Mouse (Mus musculus) splenic B cell, adult 2 months (primary cell): ENCODE results near the gene Slc38a10.

Experiments
- DNase-seq: peaks from one replicate; pipeline ENCODE4 v3.0.0-alpha.2; 2011; ENCODE audit warnings: low read depth, low spot score
- H3K27me3 ChIP-seq: 2 replicates; pipeline ENCODE4 v1.6.1; 2012; ENCODE audit warnings: mild to moderate bottlenecking, low read length, moderate library complexity, mixed read lengths; ENCODE audit not compliant: control insufficient read depth, poor library complexity, insufficient read depth, severe bottlenecking
- H3K36me3 ChIP-seq: 2 replicates; pipeline ENCODE4 v1.6.1; 2012; ENCODE audit warnings: mild to moderate bottlenecking, low read length, moderate library complexity, mixed read lengths; ENCODE audit not compliant: control insufficient read depth, poor library complexity, insufficient read depth, severe bottlenecking

The Slc38a10 gene

DNA sequence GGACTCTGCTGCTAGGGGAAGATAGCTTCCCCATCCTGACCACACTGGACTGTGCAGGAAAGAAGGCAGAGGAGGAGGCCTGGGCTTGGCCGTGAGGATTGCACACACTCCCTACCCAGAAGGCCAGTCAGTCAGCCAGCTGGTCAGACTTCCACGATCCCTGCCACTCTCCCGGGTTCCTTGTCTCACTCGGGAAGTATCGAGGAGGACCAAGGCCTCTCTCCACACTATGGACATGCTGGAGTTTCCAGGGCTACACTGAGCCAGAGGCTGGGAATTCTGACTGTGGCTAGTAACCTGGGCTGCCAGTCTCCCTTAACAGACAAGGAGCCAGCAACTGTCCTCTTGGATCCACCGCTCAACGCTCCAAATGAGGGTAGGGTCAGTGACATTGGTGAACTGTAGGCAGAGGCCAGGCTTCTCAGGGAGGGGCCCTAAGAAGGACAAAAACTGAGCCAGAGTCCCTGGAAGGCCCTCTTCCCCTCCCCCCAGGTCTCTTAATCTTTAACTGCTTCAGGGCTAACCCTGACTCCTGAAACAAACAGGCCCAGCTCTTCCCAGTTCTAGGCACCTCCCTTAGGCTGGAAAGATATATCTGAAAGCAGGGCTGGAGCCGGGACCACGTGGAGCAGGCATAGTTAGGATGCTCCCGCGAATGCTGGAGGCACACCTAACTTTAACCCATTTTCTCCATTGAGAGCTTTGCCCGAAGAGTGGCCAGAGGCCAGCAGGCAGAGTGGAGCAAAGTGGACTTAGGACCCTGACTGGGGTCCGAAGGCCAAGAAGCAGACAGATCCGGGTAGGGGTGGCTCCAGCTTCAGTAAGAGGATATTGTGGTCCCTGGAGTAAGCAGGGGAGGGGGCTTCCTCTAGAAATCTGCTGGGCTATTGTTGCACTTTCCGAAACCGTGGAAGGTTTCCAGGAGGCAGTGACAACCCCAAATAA lies 33.5 kb upstream of the Slc38a10 start:
- Histone ChIP-seq H3K27me3 (peaks cover 7% of the 10 kb centered on the region), H3K36me3 (no peaks in the 10 kb centered on the region)
- DNase-seq = no peak

DNA sequence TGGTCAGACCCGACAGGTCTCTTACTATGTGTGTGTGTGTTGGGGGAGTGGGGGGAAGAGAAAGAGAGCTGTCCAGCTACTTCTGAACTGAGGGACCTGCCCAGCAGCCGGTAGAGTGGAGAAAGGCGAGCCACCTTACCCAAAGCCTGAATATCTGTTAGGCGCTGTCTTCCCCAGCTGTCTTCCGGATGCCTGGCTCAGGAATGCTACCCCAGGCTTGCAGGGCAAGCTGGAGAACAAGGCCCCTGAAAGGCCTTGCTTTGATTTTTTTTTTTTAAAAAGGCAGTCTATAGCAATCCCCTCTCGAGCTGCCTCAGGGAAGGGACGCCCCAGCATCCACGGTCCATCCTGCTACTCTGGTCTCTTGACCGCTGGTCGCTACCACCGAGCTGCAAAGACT lies 32.6 kb upstream of the Slc38a10 start:
- Histone ChIP-seq H3K36me3 (no peaks in the 10 kb centered on the region), H3K27me3 (peaks cover 5% of the 10 kb centered on the region)
- DNase-seq = no peak

DNA sequence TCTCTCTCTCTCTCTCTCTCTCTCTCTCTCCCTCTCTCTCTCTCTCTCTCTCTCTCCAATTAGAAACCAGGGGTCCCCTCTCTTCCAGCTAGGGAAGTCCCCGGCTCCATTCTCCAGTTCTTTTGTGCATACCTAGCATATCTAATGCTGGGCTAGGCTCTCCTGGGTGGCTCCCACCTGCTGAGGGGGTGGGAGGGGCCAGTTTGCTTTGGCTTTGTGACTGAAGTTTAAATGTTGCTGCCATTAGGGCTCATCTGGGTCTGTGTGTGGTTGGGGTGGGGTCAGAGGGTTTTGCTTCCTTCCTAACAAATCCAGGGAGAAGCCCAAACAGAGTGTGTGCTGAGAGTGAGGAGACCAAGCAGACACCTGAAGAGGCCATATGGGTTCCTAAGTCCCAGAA lies 32.0 kb upstream of the Slc38a10 start:
- no peak for DNase-seq
- Histone ChIP-seq H3K27me3 (peaks cover 5% of the 10 kb centered on the region), H3K36me3 (no peaks in the 10 kb centered on the region)

DNA sequence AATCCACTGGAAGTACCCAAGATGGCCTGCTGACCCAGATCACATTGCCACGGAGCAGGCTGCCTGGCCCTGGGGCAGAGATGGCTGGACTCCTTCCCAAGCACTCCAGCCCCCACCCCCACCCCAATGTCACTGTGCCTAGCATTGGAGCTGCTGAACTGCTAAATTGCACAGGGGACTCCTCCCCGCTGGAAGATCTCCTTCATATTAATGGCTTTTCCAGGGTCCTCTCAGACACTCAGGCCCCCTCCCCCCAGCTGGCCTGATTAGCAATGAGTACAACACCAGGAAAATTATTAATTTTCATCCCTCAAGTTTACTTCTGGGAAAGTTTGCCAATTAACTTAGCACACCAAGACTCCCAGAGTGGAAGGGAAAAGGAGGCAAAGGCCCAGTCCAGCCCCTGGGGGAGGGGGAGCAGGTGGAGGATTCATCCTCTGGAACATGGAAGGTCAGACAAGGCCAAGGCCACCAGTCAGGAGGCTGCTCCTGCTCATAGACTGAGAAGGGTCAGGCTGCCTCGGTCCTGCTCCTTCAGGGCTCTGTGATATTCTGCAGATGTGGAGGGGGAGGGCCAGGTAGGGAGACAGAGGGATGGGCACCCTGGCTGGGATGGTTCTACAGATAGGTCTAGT lies 31.4 kb upstream of the Slc38a10 start:
- Histone ChIP-seq H3K36me3 (no peaks in the 10 kb centered on the region), H3K27me3 (peaks cover 2% of the 10 kb centered on the region)
- DNase-seq = no peak

DNA sequence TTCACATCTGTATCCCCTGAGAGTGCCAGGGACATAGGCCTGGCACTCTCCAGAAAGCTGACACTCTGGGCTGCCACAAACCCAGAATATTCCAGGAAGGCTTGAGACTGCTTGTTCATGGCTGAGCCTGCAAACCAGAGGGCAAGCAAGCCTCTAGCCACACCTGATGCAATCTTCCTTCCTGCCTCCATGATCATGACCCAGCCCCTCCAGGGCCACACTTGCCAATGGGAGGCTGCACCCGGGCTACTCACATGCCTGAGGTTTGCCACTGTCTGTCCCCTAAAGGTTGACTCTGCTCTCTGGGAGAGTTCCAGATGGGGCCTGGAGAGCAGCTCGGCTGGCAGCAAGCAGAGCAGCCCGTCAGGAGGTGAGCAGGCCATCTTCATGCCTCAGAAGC lies 30.2 kb upstream of the Slc38a10 start:
- H3K36me3 ChIP-seq = no peaks in the 10 kb centered on the region; the same call in 1 of the 2 replicates
- no peaks in the 10 kb centered on the region; the same call in 1 of the 2 replicates for H3K27me3 ChIP-seq
- no peak for DNase-seq

DNA sequence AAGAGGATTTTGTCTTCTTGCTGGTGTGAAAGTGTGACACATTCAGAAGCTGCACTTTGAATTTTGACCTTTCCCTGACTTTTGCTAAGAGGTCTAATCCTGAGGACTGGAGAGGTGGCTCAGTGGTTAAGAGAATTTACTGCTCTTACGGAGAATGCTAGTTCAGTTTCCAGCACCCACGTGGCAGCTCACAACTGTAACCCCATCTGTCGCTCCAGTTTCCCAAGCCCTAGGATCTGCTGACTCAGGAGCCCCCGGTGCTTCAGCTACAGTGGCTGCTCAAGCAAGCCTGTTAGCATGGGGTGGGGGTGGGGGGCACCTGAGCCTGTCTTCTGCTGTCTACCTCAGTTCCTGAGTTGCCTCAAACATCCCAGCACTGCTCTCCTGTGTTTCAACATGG lies 28.2 kb upstream of the Slc38a10 start:
- no peak for DNase-seq
- Histone ChIP-seq H3K36me3 (no peaks in the 10 kb centered on the region; the same call in 1 of the 2 replicates), H3K27me3 (no peaks in the 10 kb centered on the region; the same call in 1 of the 2 replicates)

DNA sequence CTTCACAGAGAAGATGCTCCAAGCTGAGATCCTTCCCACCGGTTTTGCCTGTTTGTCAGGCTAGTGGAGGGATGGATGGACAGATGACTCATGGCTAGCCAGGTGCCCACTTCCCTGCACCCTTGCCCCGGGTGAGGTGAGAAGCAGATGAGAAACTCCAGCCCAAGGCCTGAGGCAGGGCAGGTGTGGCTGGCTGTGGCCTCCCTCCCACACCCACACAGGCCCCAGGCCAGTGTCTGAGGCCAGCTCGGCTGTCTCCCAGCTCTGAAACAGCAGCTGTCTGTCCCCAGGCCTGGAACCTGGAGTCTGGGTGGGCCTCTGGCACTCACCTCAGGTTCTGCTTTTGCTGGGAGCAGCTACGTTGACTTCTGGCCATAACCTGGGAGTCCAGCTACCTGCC lies 24.8 kb upstream of the Slc38a10 start:
- Histone ChIP-seq H3K36me3 (no peaks in the 10 kb centered on the region; the same call in 1 of the 2 replicates), H3K27me3 (no peaks in the 10 kb centered on the region; the same call in 1 of the 2 replicates)
- no peak for DNase-seq

DNA sequence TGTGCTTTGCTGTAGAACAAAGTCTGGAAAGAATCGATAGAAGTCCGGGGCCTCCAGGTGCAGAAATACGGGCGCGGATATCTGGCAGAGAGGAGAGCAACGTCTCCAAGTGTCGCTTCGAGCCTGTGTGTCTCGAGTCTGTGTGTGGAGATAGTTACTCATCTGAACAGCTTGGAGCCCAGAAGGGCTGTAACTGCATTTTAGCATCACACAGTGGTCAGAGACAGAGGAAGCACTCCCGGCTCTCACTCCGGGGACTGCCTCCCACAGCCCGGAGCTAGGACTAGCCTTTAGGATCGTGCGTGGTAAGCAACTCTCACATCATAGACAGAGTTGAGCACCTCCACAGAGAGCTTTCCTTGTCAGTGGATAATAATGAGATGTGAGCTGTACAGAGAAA lies 22.1 kb upstream of the Slc38a10 start:
- no peak for DNase-seq
- Histone ChIP-seq H3K27me3 (no peaks in the 10 kb centered on the region; the same call in 1 of the 2 replicates), H3K36me3 (no peaks in the 10 kb centered on the region; the same call in 1 of the 2 replicates)

DNA sequence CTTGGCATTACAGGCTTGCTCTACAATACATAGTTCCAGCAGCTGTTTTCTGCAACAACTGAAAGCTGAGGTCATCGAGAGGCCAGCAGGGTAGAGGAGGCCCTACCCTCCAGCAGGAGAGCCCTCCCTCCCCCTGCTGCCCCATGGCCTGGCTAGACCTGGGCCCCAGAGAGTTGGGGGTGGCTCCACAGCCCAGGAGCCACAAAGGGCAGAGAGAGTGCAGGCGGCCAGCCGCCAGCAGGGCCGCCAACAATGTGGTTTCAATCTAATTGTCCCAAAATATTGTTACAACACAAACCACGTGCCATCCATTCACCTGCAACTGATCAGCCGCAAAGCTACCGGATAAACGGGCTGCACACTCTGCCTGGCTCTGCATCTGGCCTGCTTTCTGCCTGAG lies 20.0 kb upstream of the Slc38a10 start:
- no peaks in the 10 kb centered on the region for H3K27me3 ChIP-seq
- DNase-seq = no peak
- H3K36me3 ChIP-seq = no peaks in the 10 kb centered on the region; the same call in 1 of the 2 replicates

DNA sequence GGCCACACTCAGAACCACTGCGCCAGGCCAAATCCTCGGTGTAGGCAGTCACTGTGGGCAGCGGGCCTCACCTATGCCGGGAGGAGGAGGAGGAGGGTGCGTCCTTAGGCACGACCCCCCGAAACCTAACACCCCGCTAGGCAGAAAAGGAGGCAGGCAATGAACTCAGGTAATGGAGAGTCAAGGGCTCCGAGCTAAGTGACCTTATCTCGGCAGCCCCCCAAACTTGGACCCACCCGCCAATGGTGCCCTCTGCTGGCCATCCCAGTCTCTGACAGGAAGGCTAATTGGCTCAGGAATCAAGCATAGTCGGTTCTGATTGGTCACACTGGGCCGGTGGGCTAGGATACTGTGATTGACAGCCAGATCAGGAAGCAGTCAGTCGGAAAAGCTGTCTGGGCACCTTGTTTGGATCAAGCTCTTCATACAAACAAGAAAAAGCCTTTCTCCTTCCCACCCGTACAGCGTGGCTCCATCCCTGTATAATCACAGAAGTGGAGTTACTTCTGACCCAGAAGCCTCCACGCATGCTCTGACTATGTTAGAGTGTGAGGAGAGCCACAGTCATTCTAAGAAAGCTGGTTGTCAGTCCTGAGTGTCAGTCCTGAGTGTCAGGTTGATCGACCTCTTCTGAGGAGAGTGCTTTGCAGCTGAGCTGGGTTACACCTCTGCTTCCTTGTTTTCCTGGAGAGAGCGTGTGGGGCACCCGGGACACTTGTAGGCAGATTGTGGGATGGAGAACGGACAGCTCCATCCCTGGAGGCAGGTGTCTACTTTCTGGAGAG lies 18.3 kb upstream of the Slc38a10 start:
- DNase-seq = peak; percentile 17
- H3K36me3 ChIP-seq = no peaks in the 10 kb centered on the region
- no peaks in the 10 kb centered on the region for H3K27me3 ChIP-seq

DNA sequence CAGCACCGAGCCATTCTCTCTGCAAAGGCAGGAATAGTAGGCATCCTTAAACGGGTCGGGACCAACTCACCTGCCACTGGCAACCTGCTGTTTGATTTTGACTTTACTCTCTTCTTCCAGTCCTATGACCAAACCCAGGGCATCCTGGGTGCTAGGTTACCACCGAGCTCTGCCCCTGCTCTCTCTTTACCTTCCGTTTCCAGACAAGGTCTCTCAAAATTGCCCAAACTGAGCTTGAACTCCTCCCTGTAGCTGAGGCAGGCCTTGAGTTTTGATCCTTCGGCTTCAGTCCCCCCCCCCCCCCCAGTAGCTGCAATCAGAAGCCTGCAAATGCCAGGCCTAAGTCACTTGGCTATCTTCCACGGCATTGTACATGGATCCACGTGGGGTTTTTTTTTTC lies 17.4 kb upstream of the Slc38a10 start:
- H3K27me3 ChIP-seq = no peaks in the 10 kb centered on the region

DNA sequence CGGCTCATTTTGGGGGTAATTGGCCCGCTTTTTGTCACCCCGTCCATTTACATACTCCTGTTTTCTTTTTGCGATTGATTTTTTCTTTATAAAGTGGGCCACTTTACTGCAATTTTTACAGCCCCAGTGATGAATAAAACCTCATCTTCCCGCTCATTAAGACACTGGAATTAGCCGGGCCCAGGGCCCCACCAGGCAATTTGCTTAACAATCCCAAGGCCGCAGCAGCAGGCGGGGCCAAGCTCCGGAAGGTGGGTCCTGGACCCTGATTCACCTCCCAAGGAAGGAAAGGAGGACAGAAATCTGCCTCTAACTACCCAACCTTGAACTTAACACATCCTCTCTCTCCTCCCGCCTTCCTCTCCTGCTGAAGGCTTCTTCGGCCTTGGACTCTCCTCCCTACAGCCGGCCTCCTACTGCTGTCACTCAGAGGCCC lies 16.8 kb upstream of the Slc38a10 start:
- no peaks in the 10 kb centered on the region for H3K36me3 ChIP-seq
- no peaks in the 10 kb centered on the region for H3K27me3 ChIP-seq
- DNase-seq = no peak

More for the DNA sequence above, 17.4 kb upstream of the Slc38a10 start:
- H3K36me3 ChIP-seq = no peaks in the 10 kb centered on the region
- DNase-seq = no peak

DNA sequence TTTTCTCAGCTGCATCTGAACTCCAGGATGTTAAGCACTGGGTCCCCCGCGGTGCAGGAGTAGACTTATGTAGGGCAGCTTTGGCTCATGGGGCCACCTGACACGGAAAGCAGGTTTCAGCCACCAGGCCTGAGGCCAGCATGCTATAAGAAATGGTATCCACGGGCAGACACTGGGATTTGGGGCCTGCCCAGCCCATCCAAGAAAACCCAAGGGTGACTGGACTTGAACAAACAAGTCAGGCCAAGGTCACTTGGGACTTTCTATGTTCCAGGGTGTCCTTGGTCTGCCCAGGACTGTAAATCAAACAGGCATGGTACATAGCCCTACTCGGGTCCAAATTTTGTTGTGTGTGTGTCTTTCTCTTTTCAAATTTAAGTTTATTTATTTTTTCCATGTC lies 15.9 kb upstream of the Slc38a10 start:
- no peaks in the 10 kb centered on the region for H3K36me3 ChIP-seq
- no peaks in the 10 kb centered on the region for H3K27me3 ChIP-seq
- DNase-seq = no peak

DNA sequence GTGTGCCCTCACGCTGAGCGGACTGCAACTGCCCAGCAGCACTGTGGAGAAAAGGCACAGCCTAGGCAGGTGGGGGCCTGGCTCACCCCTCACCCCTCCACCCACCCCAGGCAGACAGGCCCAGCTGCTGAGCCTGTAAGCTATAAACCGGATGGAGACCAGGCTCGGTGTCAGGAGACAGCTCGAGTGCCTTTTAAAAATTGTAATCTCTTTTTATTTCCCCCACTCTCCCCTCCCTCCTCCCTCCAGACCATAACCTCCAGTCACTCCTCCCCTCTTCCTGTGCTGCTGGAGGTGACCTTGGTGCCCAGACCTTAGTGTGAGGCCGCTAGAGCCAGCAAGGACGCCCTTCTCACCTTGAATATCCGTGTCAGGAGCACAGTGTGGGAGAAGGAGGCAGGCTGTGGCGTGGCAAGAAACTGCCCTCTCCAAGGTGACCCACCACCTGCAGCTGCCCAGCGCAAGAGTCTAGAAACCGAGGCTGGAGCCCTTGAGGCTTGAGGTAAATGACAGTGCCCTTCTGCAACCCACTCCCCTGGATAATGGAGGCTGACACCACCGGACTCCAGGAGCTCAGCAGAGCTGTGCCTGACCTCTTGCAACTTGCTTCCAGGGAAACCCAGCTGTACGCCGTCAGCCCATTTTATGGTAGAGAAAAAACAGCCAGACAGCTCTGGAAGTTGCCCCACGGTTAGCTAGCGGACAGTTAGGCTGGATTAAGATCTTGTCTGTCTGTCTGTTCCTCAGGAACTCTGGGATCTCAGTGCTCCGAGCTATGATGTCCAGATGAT lies 13.5 kb upstream of the Slc38a10 start:
- no peaks in the 10 kb centered on the region for H3K36me3 ChIP-seq
- H3K27me3 ChIP-seq = no peaks in the 10 kb centered on the region
- no peak for DNase-seq
